ENCODE assay signal across 8 mouse cellular contexts in the genomic region with DNA sequence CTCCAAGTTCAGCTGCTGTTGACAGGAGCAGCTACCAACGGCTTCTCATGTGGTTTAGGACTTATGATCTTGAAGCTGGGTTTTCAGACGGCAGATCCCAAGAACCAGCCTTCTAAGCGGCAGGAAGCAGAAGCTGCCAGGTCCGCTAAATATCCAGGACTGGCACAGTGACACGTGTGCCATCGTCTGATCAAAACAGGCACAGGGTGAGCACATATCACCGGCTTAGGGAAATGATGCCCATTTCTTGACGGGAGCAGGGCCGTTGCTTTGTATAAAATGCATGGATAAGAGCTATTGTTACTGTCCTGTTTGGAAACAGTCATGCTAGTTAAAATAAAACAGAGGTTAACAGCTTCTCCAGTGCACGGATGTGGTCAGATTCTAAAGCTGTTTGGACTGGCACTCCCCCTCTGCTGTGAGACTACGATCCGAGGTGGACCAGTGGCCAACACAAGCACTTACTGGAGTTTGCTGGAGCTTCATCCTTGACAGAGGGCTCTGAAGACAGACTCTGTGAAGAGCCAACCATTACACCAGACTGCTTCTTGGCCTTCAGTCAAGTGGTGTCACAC. TPM values are rescaled to one million over a fixed set of nuclear protein-coding genes. Genes with fewer than 3 reads are reported as not detected.
A peak's percentile ranks its signal among the peaks of the same experiment; 100 is the strongest.
DNase-seq lines count a peak whose midpoint lies in the region; ATAC-seq and TF ChIP-seq lines count a peak whose summit lies in the region.

No protein-coding gene starts in this region.

- H3K27ac ChIP-seq in forebrain, embryonic 10.5 days = peak overlapping the region; percentile 80
- peak overlapping the region; percentile 71; the same call in 1 of the 2 replicates for H3K27ac ChIP-seq in limb, embryonic 12.5 days

- peaks cover 26% of the 10 kb centered on the region for H3K36me3 ChIP-seq in forebrain, embryonic 10.5 days (replicated peaks)
- peaks cover 23% of the 10 kb centered on the region for H3K36me3 ChIP-seq in limb, embryonic 12.5 days

- no peaks in the 10 kb centered on the region for H3K9me3 ChIP-seq in forebrain, embryonic 10.5 days
- H3K9me3 ChIP-seq in limb, embryonic 12.5 days = no peaks in the 10 kb centered on the region

- peaks cover 4% of the 10 kb centered on the region; the same call in 1 of the 2 replicates for H3K4me1 ChIP-seq in lung, adult 2 months (ENCODE audit: control insufficient read depth, insufficient read depth, low read length)
- H3K4me1 ChIP-seq in forebrain, embryonic 10.5 days = peaks cover 8% of the 10 kb centered on the region
- H3K4me1 ChIP-seq in limb, embryonic 12.5 days (replicated peaks) = peaks cover 18% of the 10 kb centered on the region

- H3K27me3 ChIP-seq in forebrain, embryonic 10.5 days (ENCODE audit: poor library complexity, severe bottlenecking) = no peaks in the 10 kb centered on the region
- no peaks in the 10 kb centered on the region for H3K27me3 ChIP-seq in limb, embryonic 12.5 days

- peak overlapping the region; percentile 57 for H3K4me2 ChIP-seq in limb, embryonic 12.5 days

- no peak for ATAC-seq in limb, embryonic 12.5 days (ENCODE audit: insufficient number of reproducible peaks, insufficient read depth, low FRiP score, low TSS enrichment, low read depth)
- 0 out of 2 replicates have a peak, but pooled peaks have one; percentile 7 for ATAC-seq in neutrophil, adult 5-6 weeks (ENCODE audit: extremely low read depth, insufficient number of reproducible peaks, low FRiP score, poor library complexity, severe bottlenecking)

- WGBS in lung, adult 2 months = 13% methylated on average over 12 of the region's 12 CpGs
- WGBS in forebrain, embryonic 10.5 days = 57% methylated on average over 12 of the region's 12 CpGs
- 44% methylated on average over 12 of the region's 12 CpGs for WGBS in limb, embryonic 12.5 days

- peak overlapping the region; percentile 50 for H3K4me3 ChIP-seq in lung, adult 2 months (replicated peaks; ENCODE audit: extremely low read depth, low read depth, low read length)
- H3K4me3 ChIP-seq in forebrain, embryonic 10.5 days = peak overlapping the region; percentile 51
- H3K4me3 ChIP-seq in limb, embryonic 12.5 days (replicated peaks) = peak overlapping the region; percentile 29

- no peak for TF ChIP-seq CTCF in lung, adult 2 months (IDR thresholded peaks at IDR 0.05; ENCODE audit: insufficient read depth, low read length)

- TF ChIP-seq POLR2A in lung, adult 2 months (IDR thresholded peaks at IDR 0.05; ENCODE audit: borderline replicate concordance, extremely low read depth, low read depth, low read length) = no peak

- peak overlapping the region; percentile 46 for H3K9ac ChIP-seq in limb, embryonic 12.5 days (replicated peaks)

- no peak for DNase-seq in lung, adult 2 months
- no peak for DNase-seq in lung, postnatal 25 days (ENCODE audit: low spot score)
- DNase-seq in forebrain, embryonic 10.5 days (ENCODE audit: extremely low spot score, low spot score) = no peak
- no peak for DNase-seq in right cerebral cortex, postnatal 25 days
- no peak for DNase-seq in cerebellum, adult 11 months
- DNase-seq in retina, postnatal 1 day = no peak

RNA-seq across cellular contexts. Expression of gene Ostc, which starts 17.6 kb away (rescaled TPM):
- polyA plus RNA-seq in lung, adult 2 months (2012; rRNA removed) = 29.2 and 43.9 TPM in 2 replicates
- polyA plus RNA-seq in forebrain, embryonic 10.5 days (2016; fragmentation: Nextera tagmentation; extraction: Ambion mirVana) = 330 TPM in 2 replicates
- 358 and 373 TPM in 2 replicates for polyA plus RNA-seq in limb, embryonic 12.5 days (2016; fragmentation: Nextera tagmentation; extraction: Ambion mirVana)
- total RNA-seq in neutrophil, adult 5-6 weeks (2017) = 73.9 and 88.2 TPM in 2 replicates

RNA-seq across cellular contexts. Expression of gene Rpl34, which starts 38.5 kb away (rescaled TPM):
- 813 and 1,105 TPM in 2 replicates for polyA plus RNA-seq in lung, adult 2 months (2012; rRNA removed)
- 923 and 949 TPM in 2 replicates for polyA plus RNA-seq in forebrain, embryonic 10.5 days (2016; fragmentation: Nextera tagmentation; extraction: Ambion mirVana)
- 845 and 858 TPM in 2 replicates for polyA plus RNA-seq in limb, embryonic 12.5 days (2016; fragmentation: Nextera tagmentation; extraction: Ambion mirVana)
- 1,485 and 1,678 TPM in 2 replicates for total RNA-seq in neutrophil, adult 5-6 weeks (2017)
